16 mouse cellular contexts compared by ENCODE assay signal in genomic region chr8:103502991-103503767, GRCm38 (mm10).
"Had no signal": no experiment of that assay in that cellular context is flagged by ENCODE, and none has a peak within 500 bp of the region (broad histone marks: within the 10 kb centered on the region; RNA-seq: fewer than 3 reads in every experiment).

No protein-coding gene starts in this region.

- H3K9me3 ChIP-seq: limb, embryonic 10.5 days; liver, embryonic 15.5 days; midbrain, embryonic 10.5 days; neural tube, embryonic 15.5 days had no signal

- H3K27me3 ChIP-seq: liver, embryonic 15.5 days; neural tube, embryonic 15.5 days had no signal

- H3K36me3 ChIP-seq: limb, embryonic 10.5 days; liver, embryonic 15.5 days; midbrain, embryonic 10.5 days; neural tube, embryonic 15.5 days had no signal

- H3K4me1 ChIP-seq: limb, embryonic 10.5 days; liver, embryonic 15.5 days; neural tube, embryonic 15.5 days had no signal

- H3K4me2 ChIP-seq: liver, embryonic 11.5 days; liver, embryonic 15.5 days; lung, embryonic 14.5 days; neural tube, embryonic 15.5 days had no signal

- H3K4me3 ChIP-seq: left cerebral cortex, adult 2 months; limb, embryonic 10.5 days; liver, embryonic 15.5 days; midbrain, embryonic 10.5 days; myocyte; neural tube, embryonic 15.5 days had no signal

- H3K27ac ChIP-seq: kidney, postnatal 0 days; left cerebral cortex, adult 2 months; limb, embryonic 10.5 days; liver, embryonic 15.5 days; midbrain, embryonic 10.5 days; neural tube, embryonic 15.5 days had no signal

- H3K9ac ChIP-seq: liver, embryonic 15.5 days; lung, embryonic 14.5 days; neural tube, embryonic 15.5 days had no signal

- DNase-seq: kidney, adult 9 months; lung, embryonic 14.5 days; lung, postnatal 10 days; lung, postnatal 4 days; right cerebral cortex, postnatal 4 days; spleen, adult 18-20 months; thymus, adult 18-20 months; thymus, postnatal 14 days had no signal
